ENCODE assay signal across 8 mouse cellular contexts in genomic region chr6:112945181-112945751, GRCm38 (mm10). TPM values are rescaled to one million over a fixed set of nuclear protein-coding genes. Genes with fewer than 3 reads are reported as not detected.
DNase-seq lines count a peak whose midpoint lies in the region; ATAC-seq and TF ChIP-seq lines count a peak whose summit lies in the region.

No protein-coding gene starts in this region.

- H3K4me3 ChIP-seq in layer of hippocampus, adult 2 months = peak overlapping the region; percentile 91
- H3K4me3 ChIP-seq in hindbrain, embryonic 16.5 days (ENCODE audit: low read length) = peak overlapping the region; percentile 71
- peak overlapping the region; percentile 88 for H3K4me3 ChIP-seq in midbrain, embryonic 13.5 days (replicated peaks)

- H3K27ac ChIP-seq in layer of hippocampus, adult 2 months = peak overlapping the region; percentile 93
- peak overlapping the region; percentile 94 for H3K27ac ChIP-seq in hindbrain, embryonic 16.5 days (ENCODE audit: low read depth, low read length)
- H3K27ac ChIP-seq in midbrain, embryonic 13.5 days = peak overlapping the region; percentile 97

- WGBS in hindbrain, embryonic 16.5 days = 6% methylated on average over 14 of the region's 14 CpGs
- 3% methylated on average over 14 of the region's 14 CpGs for WGBS in midbrain, embryonic 13.5 days

- H3K4me1 ChIP-seq in hindbrain, embryonic 16.5 days (ENCODE audit: control insufficient read depth, insufficient read depth, low read depth, low read length) = peaks cover 34% of the 10 kb centered on the region
- peaks cover 70% of the 10 kb centered on the region for H3K4me1 ChIP-seq in midbrain, embryonic 13.5 days (replicated peaks)

- no peaks in the 10 kb centered on the region for H3K9me3 ChIP-seq in hindbrain, embryonic 16.5 days (ENCODE audit: control insufficient read depth, low read length)
- no peaks in the 10 kb centered on the region for H3K9me3 ChIP-seq in midbrain, embryonic 13.5 days

- TF ChIP-seq CTCF in layer of hippocampus, adult 2 months (conservative IDR thresholded peaks at IDR 0.05) = no peak

- H3K36me3 ChIP-seq in hindbrain, embryonic 16.5 days (ENCODE audit: control insufficient read depth, insufficient read depth, low read length) = no peaks in the 10 kb centered on the region
- peaks cover 27% of the 10 kb centered on the region for H3K36me3 ChIP-seq in midbrain, embryonic 13.5 days

- DNase-seq in layer of hippocampus, adult 2 months (ENCODE audit: low spot score in 2 of 2) = no peak
- no peak for DNase-seq in layer of hippocampus, adult 11-12 months (ENCODE audit: low spot score)
- peak; percentile 36 for DNase-seq in NIH3T3 (ENCODE audit: low read depth)
- peak; percentile 43 to 69 for DNase-seq in cerebellum, postnatal 14 days
- DNase-seq in MN1 (ENCODE audit: low spot score) = no peak
- DNase-seq in thymus, adult 18-20 months = no peak

- H3K4me2 ChIP-seq in hindbrain, embryonic 16.5 days (ENCODE audit: low read length) = peak overlapping the region; percentile 65
- H3K4me2 ChIP-seq in midbrain, embryonic 13.5 days (replicated peaks) = peak overlapping the region; percentile 81

- no peaks in the 10 kb centered on the region for H3K27me3 ChIP-seq in hindbrain, embryonic 16.5 days (replicated peaks; ENCODE audit: control insufficient read depth, insufficient read depth, low read length)
- no peaks in the 10 kb centered on the region for H3K27me3 ChIP-seq in midbrain, embryonic 13.5 days

- peak; percentile 34 for ATAC-seq in hindbrain, embryonic 16.5 days
- peak; percentile 16; the same call in 1 of the 2 replicates for ATAC-seq in midbrain, embryonic 13.5 days

- peak overlapping the region; percentile 88 for H3K9ac ChIP-seq in hindbrain, embryonic 16.5 days (ENCODE audit: low read depth, low read length)
- H3K9ac ChIP-seq in midbrain, embryonic 13.5 days (replicated peaks) = peak overlapping the region; percentile 90

RNA-seq across cellular contexts. Expression of gene Srgap3, which starts 1.8 kb away (rescaled TPM):
- total RNA-seq in layer of hippocampus, adult 2 months (2021) = 100 to 1,000 TPM; 288 to 291 TPM
- polyA plus RNA-seq in hindbrain, embryonic 16.5 days (2015; fragmentation: Nextera tagmentation; extraction: Ambion mirVana) = 27.0 and 32.7 TPM in 2 replicates
- 49.8 and 53.5 TPM in 2 replicates for polyA plus RNA-seq in midbrain, embryonic 13.5 days (2015; fragmentation: Nextera tagmentation; extraction: Ambion mirVana)

Comparison
In these comparisons a context has a peak if more than half of its experiments do, and no peak if none do; other contexts are left out.
1. DNase-seq: peak in NIH3T3 (single experiment) and cerebellum, postnatal 14 days (2 of 2); none in layer of hippocampus, adult 2 months (0 of 2), layer of hippocampus, adult 11-12 months (single experiment), MN1 (single experiment) and thymus, adult 18-20 months (0 of 2).
2. Peak in every context shown above with its lines, with median percentiles within 50 percentile points of each other: H3K27ac ChIP-seq and H3K4me3 ChIP-seq.